Mouse (Mus musculus) lung, embryonic 14.5 days (tissue): ENCODE measurements around the gene Hk1. TPM values are rescaled to one million over a fixed set of nuclear protein-coding genes. Genes with fewer than 3 reads are reported as not detected.

Source experiments
- ATAC-seq: fragments of 200-750 bp; cut with Nextera tagmentation; 2 replicates; pipeline ENCODE4 v1.8.0; 2017; ENCODE audit warnings: mild to moderate bottlenecking, moderate TSS enrichment, moderate library complexity; ENCODE audit not compliant: insufficient read depth
- DNase-seq: peaks from one replicate; pipeline ENCODE4 v3.0.0-alpha.2; 2015
- H3K27ac ChIP-seq: fragments of 300-500 bp; sonication (generic); 2 replicates; pipeline ENCODE4 v1.5.1; 2014; ENCODE audit warnings: low read depth, mild to moderate bottlenecking, moderate library complexity
- H3K27me3 ChIP-seq: fragments of 300-500 bp; sonication (generic); 2 replicates; pipeline ENCODE4 v1.6.1; 2014; ENCODE audit warnings: low read length, control low read depth; ENCODE audit not compliant: insufficient read depth
- H3K36me3 ChIP-seq: fragments of 300-500 bp; sonication (generic); 2 replicates; pipeline ENCODE4 v1.6.1; 2014; ENCODE audit warnings: control low read depth; ENCODE audit not compliant: insufficient read depth
- H3K4me1 ChIP-seq: fragments of 300-500 bp; sonication (generic); 2 replicates; pipeline ENCODE4 v1.6.1; 2014; ENCODE audit warnings: antibody characterized with exemption, control low read depth; ENCODE audit not compliant: insufficient read depth
- H3K4me2 ChIP-seq: fragments of 300-500 bp; sonication (generic); 2 replicates; pipeline ENCODE4 v1.6.1; 2014; ENCODE audit warnings: mild to moderate bottlenecking
- H3K4me3 ChIP-seq: fragments of 300-500 bp; sonication (generic); 2 replicates; pipeline ENCODE4 v1.5.1; 2014; ENCODE audit warnings: low read depth, low read length
- H3K9ac ChIP-seq: fragments of 300-500 bp; sonication (generic); 2 replicates; pipeline ENCODE4 v1.6.1; 2014
- H3K9me3 ChIP-seq: fragments of 300-500 bp; sonication (generic); 2 replicates; pipeline ENCODE4 v1.6.1; 2016; ENCODE audit warnings: low read depth, low read length, control low read depth
- CTCF ChIP-seq: IDR thresholded peaks from 2 replicates; pipeline ENCODE4 v1.5.1; 2016; ENCODE audit warnings: antibody characterized with exemption, low read depth
- WGBS: fragments of 180-500 bp; shearing (Covaris S2); extraction: QIAGEN DNeasy Blood & Tissue Kit; methylation state at CpG from one replicate; pipeline ENCODE4 v1.1.7; 2014; 5-methylcytosine and 5-hydroxymethylcytosine counted together
- polyA plus RNA-seq: library from polyadenylated mRNA; unstranded; fragments of >200 nt; fragmentation: Nextera tagmentation; extraction: Ambion mirVana; gene quantifications from 2 replicates; pipeline ENCODE4 v1.2.1, GENCODE M21; 2014

The Hk1 gene
- polyA plus RNA-seq, 1 experiment from 2014 or later = 20.9 TPM

- 81% methylated on average over 4 of the region's 4 CpGs for WGBS
- no peaks in the 10 kb centered on the region for H3K9me3 ChIP-seq
- no peak for DNase-seq
- no peaks in the 10 kb centered on the region for H3K4me1 ChIP-seq
- peaks cover 25% of the 10 kb centered on the region; the same call in 1 of the 2 replicates for H3K36me3 ChIP-seq
- H3K27ac ChIP-seq = no peak overlapping the region
- TF ChIP-seq CTCF = no peak
- no peak overlapping the region for H3K9ac ChIP-seq
- ATAC-seq = no peak
- H3K4me2 ChIP-seq = no peak overlapping the region
- H3K27me3 ChIP-seq = no peaks in the 10 kb centered on the region
- no peak overlapping the region for H3K4me3 ChIP-seq
These were observed 85.6 kb downstream of the Hk1 start for GRCm38 (mm10) chr10:62294112-62294511.

DNA sequence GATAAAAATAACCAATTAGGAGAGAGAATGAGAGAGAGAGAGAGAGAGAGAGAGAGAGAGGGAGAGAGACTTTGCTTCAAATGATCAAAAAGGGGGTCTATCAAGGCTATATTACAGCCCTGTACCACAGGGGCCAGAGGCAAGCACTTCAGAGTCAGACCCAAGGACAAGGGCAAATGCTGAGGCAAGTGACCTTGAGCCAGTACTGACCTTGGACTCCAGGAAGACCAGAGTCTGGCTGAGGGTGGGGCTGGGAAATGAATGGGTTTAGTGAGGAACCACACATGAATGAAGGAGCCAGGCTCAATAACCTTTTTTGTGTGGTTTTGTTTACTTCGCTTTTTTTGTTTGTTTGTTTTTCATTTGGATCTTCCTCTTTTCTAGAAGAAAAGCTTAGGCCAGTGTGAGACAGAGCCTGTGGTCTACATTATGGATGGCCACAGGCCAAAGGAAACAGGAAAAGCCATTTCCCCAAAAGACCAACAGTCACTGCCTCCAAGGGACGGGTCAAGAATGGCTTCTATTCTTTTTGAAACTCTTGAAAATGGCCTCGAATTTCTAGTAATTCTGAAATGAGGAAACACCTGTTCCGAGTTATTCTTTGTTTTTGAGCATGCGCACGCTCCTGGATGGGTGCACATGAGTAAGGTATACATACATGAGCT is 92.1 kb downstream of the Hk1 start:
- 63% methylated on average over 6 of the region's 6 CpGs for WGBS
- Histone ChIP-seq H3K4me1 (no peaks in the 10 kb centered on the region), H3K9ac (no peak overlapping the region), H3K4me3 (no peak overlapping the region), H3K27me3 (no peaks in the 10 kb centered on the region), H3K9me3 (no peaks in the 10 kb centered on the region), H3K27ac (peak overlapping the region; percentile 32; the same call in 1 of the 2 replicates), H3K4me2 (no peak overlapping the region), H3K36me3 (peaks cover 33% of the 10 kb centered on the region; the same call in 1 of the 2 replicates)
- TF ChIP-seq CTCF = no peak
- ATAC-seq (no peak), DNase-seq (peak; percentile 56)

DNA sequence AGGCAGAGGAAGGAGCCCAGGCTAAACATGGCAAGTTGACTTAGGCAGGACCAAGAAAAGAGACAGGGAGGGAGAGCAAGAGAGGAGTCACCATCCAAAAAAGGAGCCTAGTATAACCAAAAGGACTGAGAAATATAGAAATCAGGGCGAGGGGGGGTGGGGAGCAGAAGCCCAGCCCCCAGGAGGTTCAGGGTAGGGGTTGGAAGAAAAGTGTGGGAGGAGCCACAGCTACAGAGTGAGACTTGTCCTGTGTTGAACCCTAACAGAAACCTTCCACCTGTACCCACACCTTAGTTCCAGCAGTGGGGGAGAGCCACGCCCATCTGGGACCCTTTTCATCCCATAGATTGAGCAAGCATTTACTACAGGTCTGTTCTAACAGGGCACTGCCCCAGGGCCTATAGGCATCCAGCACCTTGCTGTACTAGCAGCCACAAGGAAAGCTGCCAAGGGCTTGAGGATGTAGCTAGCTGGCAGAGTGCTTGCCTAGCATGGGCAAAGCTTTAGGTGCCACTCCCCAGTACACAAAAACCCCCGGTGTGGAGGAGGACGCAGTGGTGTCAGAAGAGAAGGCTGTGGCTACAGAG is 96.4 kb downstream of the Hk1 start:
- WGBS = 82% methylated on average over 4 of the region's 4 CpGs
- no peak for TF ChIP-seq CTCF

GRCm38 (mm10) chr10:62282782-62283181 is 96.9 kb downstream of the Hk1 start:
- ATAC-seq (no peak), DNase-seq (no peak)
- no peaks in the 10 kb centered on the region for H3K27me3 ChIP-seq
- H3K4me2 ChIP-seq = no peak overlapping the region
- H3K4me3 ChIP-seq = no peak overlapping the region
- no peak overlapping the region for H3K9ac ChIP-seq
- H3K4me1 ChIP-seq = no peaks in the 10 kb centered on the region
- 57% methylated on average over 9 of the region's 9 CpGs for WGBS
- TF ChIP-seq CTCF = no peak
- no peak overlapping the region for H3K27ac ChIP-seq
- no peaks in the 10 kb centered on the region for H3K9me3 ChIP-seq
- H3K36me3 ChIP-seq = peaks cover 19% of the 10 kb centered on the region; the same call in 1 of the 2 replicates

More for the DNA sequence above, 96.4 kb downstream of the Hk1 start:
- Histone ChIP-seq H3K36me3 (peaks cover 19% of the 10 kb centered on the region; the same call in 1 of the 2 replicates), H3K9ac (no peak overlapping the region), H3K27me3 (no peaks in the 10 kb centered on the region), H3K4me1 (no peaks in the 10 kb centered on the region), H3K4me2 (no peak overlapping the region), H3K4me3 (no peak overlapping the region), H3K27ac (no peak overlapping the region), H3K9me3 (no peaks in the 10 kb centered on the region)
- DNase-seq (no peak), ATAC-seq (no peak)

DNA sequence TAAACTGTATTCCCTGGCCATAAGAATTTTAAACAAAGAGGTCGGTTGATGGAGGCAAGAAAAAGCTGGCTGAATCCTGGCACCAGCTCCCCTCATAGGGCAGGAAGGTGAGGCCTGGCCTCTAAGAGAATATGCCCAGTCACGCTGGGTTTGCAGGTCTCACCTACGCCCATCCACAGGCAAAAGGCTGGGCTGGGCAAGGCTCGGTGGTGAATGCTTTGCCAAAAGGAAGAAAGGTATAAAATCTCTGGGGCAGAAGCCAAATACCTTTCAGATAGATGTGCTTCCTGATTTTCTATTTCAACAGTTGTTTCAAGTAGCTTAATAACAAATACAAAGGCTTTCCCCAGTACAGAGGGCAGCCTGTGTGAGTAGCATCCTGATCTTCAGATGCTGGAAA is 100.0 kb downstream of the Hk1 start:
- Histone ChIP-seq H3K36me3 (0 out of 2 replicates have a peak, but pooled peaks cover 7% of the 10 kb centered on the region), H3K9ac (no peak overlapping the region), H3K4me1 (no peaks in the 10 kb centered on the region), H3K27ac (no peak overlapping the region), H3K4me2 (no peak overlapping the region), H3K9me3 (no peaks in the 10 kb centered on the region), H3K27me3 (no peaks in the 10 kb centered on the region), H3K4me3 (no peak overlapping the region)
- ATAC-seq (no peak), DNase-seq (no peak)
- no peak for TF ChIP-seq CTCF
- WGBS = 74% methylated on average over 4 of the region's 4 CpGs

DNA sequence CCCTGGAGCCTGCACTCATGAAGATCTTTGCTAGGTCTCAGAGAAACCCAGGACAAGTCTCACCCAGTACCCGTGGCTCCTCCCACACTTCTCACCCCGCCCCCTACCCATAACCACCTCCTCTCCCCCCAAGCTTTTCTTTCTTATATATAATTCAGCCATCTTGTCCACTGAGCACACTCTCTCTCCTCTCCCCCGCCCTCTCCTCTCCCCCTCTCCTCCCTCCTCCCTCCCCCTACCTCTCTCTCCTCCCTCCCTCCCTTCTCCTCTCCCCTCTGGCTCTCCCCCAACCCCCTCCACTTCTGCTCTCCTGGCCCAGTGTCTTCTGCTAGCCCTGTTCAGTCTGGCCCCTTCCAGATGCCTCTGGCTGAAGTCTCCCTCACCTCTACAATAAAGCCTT is 100.6 kb downstream of the Hk1 start:
- no peak overlapping the region for H3K9ac ChIP-seq
- 60% methylated on average over 3 of the region's 3 CpGs for WGBS
- no peak overlapping the region for H3K27ac ChIP-seq
- no peaks in the 10 kb centered on the region for H3K4me1 ChIP-seq
- no peak overlapping the region for H3K4me2 ChIP-seq
- H3K9me3 ChIP-seq = no peaks in the 10 kb centered on the region
- TF ChIP-seq CTCF = no peak
- DNase-seq (no peak), ATAC-seq (no peak)
- no peak overlapping the region for H3K4me3 ChIP-seq
- H3K36me3 ChIP-seq = peaks cover 10% of the 10 kb centered on the region; the same call in 1 of the 2 replicates
- H3K27me3 ChIP-seq = no peaks in the 10 kb centered on the region

GRCm38 (mm10) chr10:62277499-62278293 is 102.0 kb downstream of the Hk1 start:
- H3K9ac ChIP-seq = no peak overlapping the region
- DNase-seq = no peak
- peaks cover 7% of the 10 kb centered on the region; the same call in 1 of the 2 replicates for H3K36me3 ChIP-seq
- no peak overlapping the region for H3K27ac ChIP-seq
- no peak overlapping the region for H3K4me3 ChIP-seq
- H3K27me3 ChIP-seq = no peaks in the 10 kb centered on the region
- H3K4me1 ChIP-seq = no peaks in the 10 kb centered on the region
- no peak for TF ChIP-seq CTCF
- WGBS = 88% methylated on average over 18 of the region's 19 CpGs
- no peak overlapping the region for H3K4me2 ChIP-seq
- no peaks in the 10 kb centered on the region for H3K9me3 ChIP-seq
- no peak for ATAC-seq
